Mouse (Mus musculus): Measurements from ENCODE around the gene Cts7.

The Cts7 gene
- long read RNA-seq, experiment 1, result 0 reads
- long read RNA-seq, experiment 2, result 0 reads

- intact Hi-C loops (cut with DNase I), result no loop called here
Measured at GRCm38 (mm10) chr13:61358097-61358496, at the start of gene Cts7. Gene Cts7 (minus strand): TSS chr13:61358197.

Small RNAs within 50 kb of the gene (microRNA-seq; reads per million reads assigned to microRNA genes)
- 0 reads per million in 2 experiments for gene Gm27704
